Mouse (Mus musculus) cerebellum, adult 9-10 months (tissue): ENCODE data around the gene Prom1.

Experiments
- DNase-seq: peaks from one replicate; pipeline ENCODE4 v3.0.0; 2022

Gene Prom1

GRCm38 (mm10) chr5:43971156-43971555 lies 130.7 kb downstream of the Prom1 start:
- DNase-seq, result no peak

- no peak for DNase-seq
Measured at GRCm38 (mm10) chr5:43970532-43970931, 131.3 kb downstream of the Prom1 start.

- no peak for DNase-seq
Measured at GRCm38 (mm10) chr5:43968634-43969033, 133.2 kb downstream of the Prom1 start.

- DNase-seq, result no peak
Measured at GRCm38 (mm10) chr5:43961056-43961455, 140.8 kb downstream of the Prom1 start.

DNA sequence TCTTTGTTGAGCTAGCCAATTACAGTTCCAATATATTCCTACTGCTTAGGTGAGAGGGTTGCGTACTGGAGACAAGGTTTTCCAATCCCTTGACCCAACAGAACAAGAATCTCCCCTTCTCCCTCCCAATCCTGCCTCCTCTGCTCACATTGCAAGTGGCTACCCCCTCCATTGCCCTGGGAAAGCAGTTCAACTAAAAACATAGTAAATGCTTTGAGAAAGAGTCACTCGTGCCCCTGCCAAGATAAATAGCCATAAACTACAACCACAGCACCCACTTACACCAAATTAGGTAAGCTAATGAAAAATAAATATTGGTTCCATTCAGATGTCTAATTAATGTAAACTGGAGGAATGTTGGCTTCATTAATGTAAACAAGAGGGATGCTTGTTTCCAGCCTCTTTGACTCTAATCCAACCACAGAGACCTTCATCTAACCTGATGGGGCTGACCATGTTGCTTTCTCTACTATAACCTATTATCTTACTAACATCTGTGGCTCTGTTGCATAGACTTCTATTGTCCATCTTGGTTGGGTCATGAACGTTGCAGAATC lies 141.9 kb downstream of the Prom1 start:
- DNase-seq, result no peak

GRCm38 (mm10) chr5:43953241-43953640 lies 148.6 kb downstream of the Prom1 start:
- DNase-seq, result no peak

GRCm38 (mm10) chr5:43948748-43949275 lies 153.0 kb downstream of the Prom1 start:
- no peak for DNase-seq

GRCm38 (mm10) chr5:43948111-43948743 lies 153.6 kb downstream of the Prom1 start:
- DNase-seq, result no peak

- no peak for DNase-seq
Measured at GRCm38 (mm10) chr5:43947330-43947977, 154.4 kb downstream of the Prom1 start.
